Mouse (Mus musculus) adrenal gland (tissue): ENCODE data around the gene Pim1.
"Not testable (repeated sequence)": the region's sequence is repeated elsewhere in the genome, so short reads cannot be mapped to it uniquely, and the experiment has no call there.

Source experiments
- intact Hi-C: fragments of 180-260 bp; cut with DNase I; formaldehyde crosslinking; loops from one replicate; pipeline ENCODE4 v1.15.1; 2025
- long read RNA-seq, 2 experiments: library from polyadenylated mRNA; unstranded; transcript quantifications; one replicate each; pipeline ENCODE4 v2.0.0; 2020; ENCODE audit warnings: borderline replicate concordance in 1 of 2; ENCODE audit not compliant: insufficient replicate concordance in 1 of 2

Pim1 gene
- long read RNA-seq, experiment 1, partial matches to known transcripts, result 4 of 44 reads
- long read RNA-seq, experiment 1, other reads (novel, unspliced or antisense), result 40 of 44 reads
- long read RNA-seq, experiment 2, partial matches to known transcripts, result 0 of 13 reads
- long read RNA-seq, experiment 2, other reads (novel, unspliced or antisense), result 13 of 13 reads

DNA sequence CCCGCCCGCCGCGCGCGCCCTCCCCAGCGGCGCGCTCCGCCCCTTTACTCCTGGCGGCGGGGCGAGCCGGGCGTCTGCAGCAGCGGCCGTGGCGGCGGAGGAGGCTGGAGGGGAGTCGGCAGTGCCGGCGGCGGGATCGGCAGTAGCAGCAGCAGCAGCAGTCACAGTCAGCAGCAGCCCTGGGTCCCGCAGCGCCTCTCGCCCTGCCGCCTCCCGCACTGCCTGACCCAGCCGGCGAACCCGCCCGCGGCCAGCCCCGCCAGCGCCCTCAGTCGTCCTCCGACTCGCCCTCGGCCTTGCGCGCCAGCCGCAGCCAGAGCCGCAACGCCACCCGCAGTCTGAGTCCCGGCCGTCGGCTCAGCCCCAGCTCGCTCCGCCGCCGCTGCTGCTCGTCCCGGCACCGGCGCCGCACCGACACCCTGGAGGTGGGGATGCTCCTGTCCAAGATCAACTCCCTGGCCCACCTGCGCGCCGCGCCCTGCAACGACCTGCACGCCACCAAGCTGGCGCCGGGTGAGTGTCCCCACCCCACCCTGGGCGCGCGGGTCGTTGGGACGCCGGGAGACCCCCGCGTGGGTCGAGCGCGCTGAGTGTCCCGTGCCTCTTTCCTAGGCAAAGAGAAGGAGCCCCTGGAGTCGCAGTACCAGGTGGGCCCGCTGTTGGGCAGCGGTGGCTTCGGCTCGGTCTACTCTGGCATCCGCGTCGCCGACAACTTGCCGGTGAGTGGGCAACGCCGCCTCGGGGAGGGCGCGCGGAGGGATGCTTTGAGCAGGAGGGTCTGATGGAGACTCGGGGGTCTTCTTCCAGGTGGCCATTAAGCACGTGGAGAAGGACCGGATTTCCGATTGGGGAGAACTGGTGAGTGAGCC lies at the start of gene Pim1:
Gene Pim1, plus strand, starts transcription at position 41 of the 869 bp plus-strand sequence.
- intact Hi-C loops, result loop anchor here (2.0 to 5.0 kb wide), 3 partner anchors 34 to 109 kb away; no protein-coding TSS in a partner anchor

GRCm38 (mm10) chr17:29441562-29441961 lies 49.0 kb upstream of the Pim1 start:
- intact Hi-C loops, result no loop called here

DNA sequence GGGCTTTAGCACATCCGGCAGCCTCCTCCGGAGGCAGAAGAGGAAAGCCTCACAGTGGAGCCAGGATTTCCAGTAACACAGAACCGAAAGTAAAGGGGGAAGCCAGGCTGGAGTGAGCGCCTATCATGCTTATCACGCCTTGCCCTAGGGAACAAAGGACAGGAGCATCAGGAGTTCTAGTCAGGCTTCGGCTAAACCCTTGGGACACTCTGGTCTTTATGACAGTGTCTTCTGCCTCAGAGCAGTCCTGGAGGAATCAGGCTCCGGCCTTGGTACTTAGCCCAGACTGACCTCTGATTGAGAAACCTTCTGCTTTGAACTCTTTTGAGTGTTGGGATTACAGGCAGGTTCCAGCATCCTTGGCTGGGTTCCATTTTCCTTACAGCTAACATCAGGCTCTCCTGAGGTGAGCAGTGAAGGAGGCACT lies 48.4 kb upstream of the Pim1 start:
- intact Hi-C loops, result no loop called here

DNA sequence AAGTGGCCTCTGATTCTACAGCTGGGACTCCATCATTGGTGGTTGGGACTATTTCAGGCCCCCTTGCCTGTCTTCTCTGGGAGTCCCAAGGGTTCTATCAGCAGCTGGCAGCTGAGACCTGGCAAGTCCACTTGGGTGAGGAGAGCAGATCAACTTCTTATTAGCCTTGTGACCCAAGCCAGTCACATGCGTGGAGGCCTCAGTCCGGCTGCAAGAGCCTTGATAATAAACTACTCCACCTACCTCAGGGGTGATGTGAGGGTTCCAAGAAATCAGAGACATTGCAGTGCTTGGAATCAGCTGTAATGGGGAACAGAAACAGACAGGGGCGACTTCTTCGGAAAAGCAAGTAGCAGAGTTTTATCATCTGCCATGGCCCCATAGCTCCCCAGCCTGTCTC lies 46.8 kb upstream of the Pim1 start:
- intact Hi-C loops, result no loop called here

- intact Hi-C loops, result no loop called here
Observed at GRCm38 (mm10) chr17:29445072-29445471, 45.5 kb upstream of the Pim1 start.

- intact Hi-C loops, result no loop called here
Observed at GRCm38 (mm10) chr17:29447323-29447722, 43.2 kb upstream of the Pim1 start.

- intact Hi-C loops, result no loop called here
Observed at GRCm38 (mm10) chr17:29448055-29448454, 42.5 kb upstream of the Pim1 start.

- intact Hi-C loops, result no loop called here
Observed at GRCm38 (mm10) chr17:29448561-29448960, 42.0 kb upstream of the Pim1 start.

DNA sequence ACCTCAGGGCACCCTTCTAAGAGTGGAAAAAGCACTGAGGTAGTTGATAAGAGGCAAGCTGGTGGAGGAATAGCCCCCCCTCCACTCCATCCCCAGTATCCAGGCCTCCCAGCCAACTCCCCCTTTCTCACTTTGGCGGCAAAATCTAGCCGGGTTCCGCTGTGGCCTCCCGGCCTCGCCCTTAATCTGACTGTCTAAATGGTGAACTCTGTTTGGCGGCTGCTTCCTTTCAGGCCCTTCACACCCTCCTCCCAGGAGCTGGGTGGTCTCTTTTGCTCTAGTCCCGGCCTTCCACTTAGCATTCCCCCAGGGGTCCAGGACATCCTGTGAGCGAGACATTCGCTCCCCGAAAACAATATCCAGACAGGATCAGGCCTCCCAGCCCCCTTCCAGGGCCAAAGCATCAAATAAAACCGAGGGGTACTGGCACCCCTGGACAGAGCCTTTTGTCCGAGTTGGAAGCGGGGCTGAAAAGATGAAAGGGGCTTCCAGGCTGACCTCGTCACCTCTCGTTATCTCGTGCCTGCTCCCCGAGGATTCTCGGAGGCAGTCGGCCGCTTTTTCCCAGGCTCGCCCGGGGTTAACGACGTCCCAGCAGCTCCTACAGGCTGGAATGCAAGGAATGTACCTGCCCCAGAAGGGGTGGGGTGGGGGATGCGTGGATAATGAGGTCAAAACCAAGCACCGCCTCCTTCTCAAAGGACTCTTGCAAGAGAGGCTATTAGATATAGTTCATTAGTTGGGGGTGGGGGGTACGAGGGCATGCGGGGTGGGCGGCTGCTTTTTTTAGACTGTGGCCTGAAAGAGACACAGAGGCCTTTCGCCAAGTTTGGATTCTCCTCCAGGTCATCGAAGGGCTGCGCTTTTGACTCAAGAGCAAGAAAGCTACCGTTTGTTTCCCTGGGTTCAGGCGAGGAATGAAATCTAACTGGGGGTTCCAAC lies 39.4 kb upstream of the Pim1 start:
- intact Hi-C loops, result no loop called here

DNA sequence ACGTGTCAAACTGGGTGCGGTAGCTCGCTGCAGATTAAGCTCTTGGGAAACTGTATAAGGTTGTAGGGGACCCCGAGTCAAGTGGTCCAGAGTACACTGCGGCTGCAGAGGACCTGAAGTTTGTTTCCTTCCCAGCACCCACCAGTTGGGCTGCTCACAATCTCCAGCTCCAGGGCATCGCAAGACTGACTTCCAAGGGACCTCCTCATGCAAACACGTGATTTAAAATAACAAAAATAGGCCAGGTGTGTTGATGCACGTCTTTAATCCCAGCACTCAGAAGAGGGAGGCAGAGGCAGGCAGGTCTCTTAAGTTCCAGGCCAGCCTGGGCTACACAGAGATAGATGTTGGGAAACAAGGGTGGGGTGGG lies 38.7 kb upstream of the Pim1 start:
- intact Hi-C loops, result no loop called here

DNA sequence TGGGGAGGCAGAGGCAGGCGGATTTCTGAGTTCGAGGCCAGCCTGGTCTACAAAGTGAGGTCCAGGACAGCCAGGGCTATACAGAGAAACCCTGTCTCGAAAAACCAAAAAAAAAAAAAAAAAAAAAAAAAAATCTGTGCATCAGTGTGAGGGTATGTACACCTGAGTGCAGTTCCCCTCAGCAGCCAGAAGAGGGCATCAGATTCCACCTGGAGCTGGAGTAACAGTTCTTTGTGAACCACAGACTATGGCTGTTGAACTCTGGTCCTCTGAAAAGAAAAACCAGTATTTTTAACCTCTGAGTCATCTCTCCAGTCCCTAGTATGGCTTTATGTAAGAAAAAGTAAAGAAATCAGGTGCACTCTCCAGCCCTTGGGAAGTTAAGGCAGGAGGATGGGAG lies 36.4 kb upstream of the Pim1 start:
- intact Hi-C loops, result not testable (repeated sequence)

- intact Hi-C loops, result loop anchor here (5.0 kb wide), 1 partner anchor 37 kb away; the partner anchor contains the start of gene Pim1
Observed at GRCm38 (mm10) chr17:29455411-29456120, 35.0 kb upstream of the Pim1 start.

DNA sequence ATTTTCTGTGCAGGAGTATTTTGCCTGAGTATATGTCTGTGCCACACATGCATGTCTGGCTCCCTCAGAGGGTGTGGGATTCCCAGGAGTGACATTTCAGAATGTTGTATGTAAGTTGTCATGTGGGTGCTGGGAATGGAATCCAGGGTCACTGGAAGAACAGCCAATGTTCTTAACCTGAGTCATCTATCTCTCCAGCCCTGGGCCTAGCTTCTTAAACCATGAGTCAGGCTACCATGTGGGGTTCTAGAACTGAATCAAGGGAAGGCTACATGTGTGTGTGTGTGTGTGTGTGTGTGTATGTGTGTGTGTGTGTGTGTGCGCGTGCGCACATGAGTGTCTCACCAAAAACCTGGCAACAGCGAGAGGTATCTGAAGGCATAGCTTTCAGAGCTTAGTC lies 34.1 kb upstream of the Pim1 start:
- intact Hi-C loops, result loop anchor here (5.0 kb wide), 1 partner anchor 36 kb away; the partner anchor contains the start of gene Pim1

DNA sequence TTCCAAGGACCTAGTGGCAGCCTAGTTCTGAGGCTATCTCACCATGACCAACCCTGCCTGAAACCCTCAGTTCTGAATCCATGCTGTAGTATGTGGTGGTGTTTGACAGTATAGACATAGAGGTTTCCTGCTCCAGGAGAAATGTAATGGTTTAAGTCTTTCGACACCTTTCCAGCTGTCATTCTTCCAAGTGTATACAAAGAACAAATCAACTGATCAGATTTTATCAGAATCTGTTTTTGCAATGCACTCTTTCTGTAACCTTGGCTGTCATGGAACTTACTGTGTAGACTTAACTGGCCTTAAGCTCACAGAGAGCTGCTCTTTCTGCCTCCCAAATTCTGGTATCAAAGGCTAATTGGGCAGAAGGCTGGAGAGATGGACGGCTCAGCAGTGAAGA lies 33.6 kb upstream of the Pim1 start:
- intact Hi-C loops, result loop anchor here (5.0 kb wide), 1 partner anchor 35 kb away; the partner anchor contains the start of gene Pim1

- intact Hi-C loops, result loop anchor here (5.0 kb wide), 1 partner anchor 34 kb away; the partner anchor contains the start of gene Pim1
Observed at GRCm38 (mm10) chr17:29457795-29458560, 32.6 kb upstream of the Pim1 start.

GRCm38 (mm10) chr17:29459321-29460118 lies 31.0 kb upstream of the Pim1 start:
- intact Hi-C loops, result loop anchor here (5.0 kb wide), 1 partner anchor 33 kb away; the partner anchor contains the start of gene Pim1

- intact Hi-C loops, result no loop called here
Observed at GRCm38 (mm10) chr17:29460119-29460505, 30.4 kb upstream of the Pim1 start.

- intact Hi-C loops, result no loop called here
Observed at GRCm38 (mm10) chr17:29463627-29464026, 26.9 kb upstream of the Pim1 start.

DNA sequence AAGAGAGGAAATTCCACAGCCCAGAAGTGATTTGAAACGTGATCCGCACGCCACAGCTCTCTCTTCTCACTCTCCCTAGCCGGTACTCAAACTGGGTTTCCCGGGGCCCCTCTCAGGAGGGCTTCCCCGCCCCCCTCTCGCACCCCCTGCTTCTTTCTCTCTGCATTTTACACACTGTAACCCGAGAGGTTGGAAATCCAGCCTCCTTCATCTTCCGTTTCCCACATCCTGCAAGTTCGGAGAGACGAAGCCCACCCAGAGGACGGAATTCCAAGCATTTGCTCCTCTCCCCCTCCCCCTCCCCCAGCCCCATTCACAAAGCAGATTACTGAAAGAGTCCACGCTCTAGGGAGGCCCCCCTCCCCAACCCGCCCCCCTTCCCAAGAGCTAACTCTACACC lies 26.5 kb upstream of the Pim1 start:
- intact Hi-C loops, result no loop called here
